Mouse (Mus musculus) yolk sac, embryonic 10.5 days (tissue): ENCODE results near the gene Jmy.
"Not testable (repeated sequence)": the region's sequence is repeated elsewhere in the genome, so short reads cannot be mapped to it uniquely, and the experiment has no call there.

Experiments used
- DNase-seq: peaks from one replicate; pipeline ENCODE4 v3.0.0-alpha.2; 2017; ENCODE audit warnings: low spot score

Gene Jmy

DNA sequence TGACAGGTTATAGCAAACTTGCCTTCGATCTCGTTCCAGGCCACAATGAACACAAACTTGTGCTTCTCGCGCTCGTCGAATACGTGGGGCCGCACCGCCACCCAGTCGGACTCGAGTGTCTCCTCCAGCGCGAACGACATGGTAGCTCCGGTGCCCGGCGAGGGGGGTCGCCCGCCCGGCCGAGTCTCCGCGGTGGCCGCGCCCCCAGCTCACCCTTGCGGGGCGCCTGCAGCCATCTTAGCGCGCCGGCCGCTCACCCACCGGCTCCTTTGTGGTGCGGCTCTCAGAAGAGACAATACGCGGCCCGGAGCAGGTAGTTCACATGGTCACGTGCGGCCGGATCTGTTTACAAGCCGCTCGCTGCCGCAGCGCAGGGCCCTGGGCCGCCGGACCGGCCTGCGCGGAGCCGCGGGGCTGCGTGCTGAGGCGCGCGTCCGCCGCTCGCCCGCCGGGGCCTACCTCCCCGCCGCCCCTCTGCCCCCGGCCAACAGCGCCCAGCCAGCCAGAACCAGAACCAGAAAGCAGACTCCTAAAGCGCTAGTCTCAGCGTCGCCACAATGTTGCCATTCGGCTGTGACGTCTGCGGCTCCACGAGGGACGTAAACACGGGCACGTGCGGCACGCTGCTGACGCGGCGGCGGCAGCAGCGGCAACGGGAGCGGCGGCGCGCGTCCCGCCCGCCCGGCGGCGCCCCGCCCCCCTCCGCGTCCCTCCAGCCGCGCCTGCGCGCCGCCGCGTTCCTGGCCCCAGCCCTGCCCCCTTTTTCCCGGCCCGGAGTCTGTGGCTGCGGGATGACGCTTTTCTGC lies at the start of gene Jmy:
Gene Jmy, minus strand, starts transcription at position 642 of the 806 bp plus-strand sequence.
- peak; percentile 87 for DNase-seq

DNA sequence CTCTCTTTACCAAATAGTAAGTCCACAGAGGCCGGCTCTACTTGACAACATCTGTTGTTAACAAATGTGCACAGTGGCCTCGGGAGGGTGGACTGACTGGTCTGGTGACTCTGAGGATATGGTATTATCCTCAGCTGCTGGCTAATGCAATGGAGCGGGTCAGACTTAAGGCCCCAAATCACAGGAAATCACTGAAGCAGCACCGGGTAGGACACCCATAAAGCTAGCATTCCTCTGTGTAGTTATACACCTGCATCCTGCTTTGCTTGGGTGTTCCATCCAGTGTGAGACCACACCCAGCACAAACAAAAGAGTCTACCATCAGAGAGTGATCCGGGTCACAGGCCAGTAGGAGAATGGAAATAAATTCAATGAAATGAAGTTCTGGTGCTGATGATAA lies 48.0 kb upstream of the Jmy start:
- DNase-seq = no peak

DNA sequence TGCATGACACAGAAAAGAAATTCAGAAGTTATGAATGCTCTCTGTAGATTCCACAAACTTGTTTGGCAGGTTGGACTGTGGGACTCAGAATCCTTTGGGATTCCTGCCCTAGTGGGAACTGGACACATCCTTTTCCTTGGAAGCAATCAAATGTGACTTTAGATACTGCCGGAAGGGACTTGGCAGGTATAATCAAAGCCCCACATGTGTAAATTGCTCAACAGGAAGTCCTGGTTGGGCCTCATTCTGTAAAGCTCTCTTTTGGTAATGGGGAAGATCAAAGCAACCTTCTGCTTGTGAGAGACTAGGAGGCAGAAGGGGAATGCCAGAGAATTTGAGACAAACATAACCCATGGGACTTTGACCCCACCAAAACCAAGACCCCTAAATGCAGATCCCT lies 46.4 kb upstream of the Jmy start:
- no peak for DNase-seq

DNA sequence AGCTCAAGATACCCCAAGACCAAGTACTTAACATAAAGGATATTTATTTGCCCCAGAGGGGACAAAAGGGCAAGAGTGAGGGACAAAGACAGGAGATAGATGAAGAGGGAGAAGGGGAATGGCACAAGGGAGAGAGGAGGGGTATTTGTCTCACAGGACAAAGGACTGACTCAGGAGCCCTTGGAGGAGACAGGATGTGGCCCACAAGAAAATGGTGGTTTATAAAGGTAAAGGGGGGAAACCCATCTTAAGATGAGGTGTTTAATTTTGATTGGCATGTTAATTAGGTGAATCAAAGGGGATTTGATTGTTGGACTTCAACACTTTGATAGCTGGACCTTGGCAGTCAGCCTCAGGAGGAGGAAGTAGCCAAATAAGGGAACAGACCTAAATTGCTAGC lies 44.7 kb upstream of the Jmy start:
- no peak for DNase-seq

DNA sequence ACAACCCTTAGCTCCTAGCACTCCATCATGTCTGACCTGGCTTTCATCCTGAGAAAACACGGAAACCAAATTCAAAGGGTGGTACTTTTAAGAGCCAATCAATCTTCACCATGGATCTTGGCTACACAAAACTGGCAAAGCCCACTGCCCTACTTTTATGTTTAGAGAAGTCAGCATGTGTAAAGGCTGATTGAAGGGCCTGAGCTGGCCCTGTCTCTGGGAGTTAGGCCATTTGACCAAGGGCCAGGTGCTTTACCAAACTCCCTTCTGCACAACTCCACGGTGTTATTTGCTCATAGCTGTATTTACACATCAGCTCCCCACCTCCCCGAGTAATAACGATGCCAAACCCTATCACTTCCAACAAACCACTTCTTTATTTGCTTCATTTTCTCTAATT lies 39.7 kb upstream of the Jmy start:
- no peak for DNase-seq

DNA sequence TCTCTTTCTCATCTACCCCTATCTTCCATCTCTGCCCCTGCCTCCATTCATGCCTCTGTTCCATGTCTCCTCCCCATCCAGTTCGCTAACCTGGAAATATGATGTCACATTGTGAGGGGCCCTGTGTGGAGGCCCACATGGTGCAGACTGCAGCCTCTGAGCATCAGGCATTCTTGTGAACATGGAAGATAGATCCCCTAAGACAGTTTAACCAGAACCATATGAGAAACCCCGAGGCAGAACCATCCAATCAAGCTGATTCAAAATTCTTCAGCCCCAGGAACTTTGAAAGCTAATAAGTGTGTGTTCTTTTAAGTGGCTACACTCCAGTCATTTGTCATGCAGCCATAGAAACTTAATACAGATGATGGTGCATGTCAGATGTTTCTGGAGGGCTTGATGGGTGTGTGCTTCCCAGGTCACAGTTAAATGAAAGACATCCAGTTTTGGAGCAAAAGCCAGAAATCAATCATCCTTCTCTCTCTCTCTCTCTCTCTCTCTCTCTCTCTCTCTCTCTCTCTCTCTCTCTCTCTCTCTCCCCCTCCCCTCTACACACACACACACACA lies 19.2 kb upstream of the Jmy start:
- DNase-seq = no peak

DNA sequence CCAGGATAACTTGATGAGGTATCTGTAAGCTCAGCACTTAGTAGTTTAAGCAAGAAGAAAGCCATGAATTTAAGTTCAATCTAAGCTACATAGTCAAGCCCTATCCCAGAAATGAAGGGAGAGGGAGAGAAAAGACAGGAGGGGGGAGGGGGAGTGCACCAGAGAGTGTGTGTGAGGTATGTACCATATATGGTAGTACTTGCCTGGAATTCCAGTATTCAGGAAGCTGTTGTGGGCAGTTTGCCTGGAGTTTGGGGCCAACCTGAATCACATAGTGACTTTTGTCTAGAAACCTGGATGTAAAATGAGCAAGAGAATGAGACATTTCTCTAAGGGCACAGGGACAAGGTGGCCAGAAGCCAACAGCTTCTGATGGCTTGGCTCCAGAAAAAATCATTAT lies 17.6 kb upstream of the Jmy start:
- DNase-seq = no peak

DNA sequence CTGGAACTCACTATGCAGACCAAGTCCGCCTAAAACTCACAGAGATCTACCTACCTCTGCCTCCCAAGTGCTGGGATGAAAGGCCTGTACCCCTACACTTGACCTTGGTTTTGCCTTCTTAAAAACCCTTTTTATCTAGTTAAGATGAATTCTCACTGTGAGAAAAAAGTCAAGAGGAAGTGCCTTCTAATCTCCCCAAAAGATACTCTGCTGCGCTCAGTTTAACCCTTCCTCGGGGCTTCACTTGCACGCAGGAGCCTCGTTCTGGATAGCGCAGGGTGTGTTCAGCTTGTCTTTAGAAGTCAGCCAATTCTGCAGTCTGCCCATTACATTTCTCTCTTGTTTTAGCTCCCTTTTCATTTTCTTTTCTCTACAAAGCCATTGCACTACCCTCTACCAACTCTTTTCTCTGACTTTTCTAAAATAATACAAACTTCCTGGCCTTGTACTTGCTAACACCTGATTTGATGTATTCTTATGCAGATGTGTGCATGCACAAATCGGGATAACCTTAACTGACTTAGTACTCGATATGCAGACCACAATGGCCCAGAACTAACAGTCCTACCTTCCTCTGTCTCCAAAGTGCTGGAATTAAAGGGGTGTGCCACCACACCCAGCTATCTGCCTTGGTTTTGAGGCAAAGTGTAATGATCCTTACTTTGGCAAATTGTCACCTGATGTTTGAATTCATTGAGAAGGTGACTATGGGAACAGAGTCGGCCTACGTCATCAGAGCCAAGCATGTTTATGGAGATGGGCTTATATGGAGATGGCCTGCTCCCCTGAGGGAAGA lies 14.6 kb upstream of the Jmy start:
- DNase-seq = no peak

DNA sequence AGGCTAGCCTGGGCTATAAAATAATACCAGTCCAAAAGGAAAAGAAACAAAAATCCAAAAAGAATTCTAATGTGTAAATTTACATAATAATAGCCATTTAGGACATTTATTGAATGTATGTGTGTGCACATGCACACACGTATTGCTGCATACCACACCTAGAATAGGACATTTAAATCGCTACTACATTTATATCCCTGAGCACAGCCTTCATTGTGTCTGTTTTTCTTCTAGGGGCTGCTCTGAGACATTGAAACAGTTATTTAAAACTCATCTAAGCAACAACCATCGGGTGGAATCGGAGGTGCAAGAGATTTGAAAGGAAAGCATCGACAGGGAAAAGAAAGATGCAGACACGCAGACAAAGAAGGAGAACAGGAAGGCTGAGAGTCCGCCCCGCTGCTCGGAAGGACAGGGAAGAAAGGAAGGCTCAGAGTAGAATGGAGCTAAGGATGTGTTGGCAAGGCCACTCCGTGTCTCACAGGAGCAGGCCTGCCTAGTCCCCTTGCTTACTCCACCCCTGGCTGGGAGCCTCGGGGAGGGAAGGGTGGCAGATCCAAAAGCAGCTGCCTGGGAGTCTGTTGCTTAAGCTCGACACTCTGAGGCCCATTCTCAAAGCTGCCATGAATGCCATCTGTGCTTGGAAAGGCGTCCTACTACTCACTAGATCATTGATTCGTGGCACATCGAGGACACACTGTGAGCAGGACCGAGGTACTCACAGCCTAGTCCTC lies 11.0 kb upstream of the Jmy start:
- DNase-seq = no peak

DNA sequence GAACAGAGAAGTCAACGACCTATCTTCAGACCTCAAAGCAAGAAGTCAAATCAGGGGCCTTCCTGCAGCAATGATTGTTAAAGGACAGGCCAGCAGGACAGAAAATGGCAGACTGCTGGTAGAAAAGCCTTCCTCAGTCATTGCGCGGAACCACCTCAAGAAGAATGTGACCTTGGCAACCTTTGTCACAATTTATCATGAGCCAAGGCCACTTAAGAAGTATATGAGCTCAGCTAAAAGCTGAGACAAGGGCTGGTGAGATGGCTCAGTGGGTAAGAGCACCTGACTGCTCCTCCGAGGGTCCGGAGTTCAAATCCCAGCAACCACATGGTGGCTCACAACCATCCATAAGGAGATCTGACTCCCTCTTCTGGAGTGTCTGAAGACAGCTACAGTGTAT lies 7.3 kb upstream of the Jmy start:
- not testable (repeated sequence) for DNase-seq

DNA sequence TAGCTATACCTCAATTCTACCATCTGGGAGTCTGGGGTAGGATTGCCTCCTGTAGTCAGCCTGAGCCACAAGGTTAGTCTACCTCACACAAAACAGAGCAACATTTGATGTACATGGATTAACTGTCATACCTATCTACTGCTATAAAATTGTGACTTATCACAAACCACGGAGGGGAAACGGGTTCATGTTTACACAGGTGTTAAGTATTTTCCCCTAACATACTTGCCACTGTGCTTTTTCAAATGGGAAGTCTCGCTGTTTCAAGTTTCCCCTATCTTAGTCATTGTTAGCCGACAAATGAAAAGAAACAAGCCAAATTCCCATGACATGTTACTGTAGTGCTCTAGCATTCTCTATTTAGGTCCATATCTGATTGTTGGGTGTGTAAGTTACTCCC lies 2.1 kb upstream of the Jmy start:
- no peak for DNase-seq

DNA sequence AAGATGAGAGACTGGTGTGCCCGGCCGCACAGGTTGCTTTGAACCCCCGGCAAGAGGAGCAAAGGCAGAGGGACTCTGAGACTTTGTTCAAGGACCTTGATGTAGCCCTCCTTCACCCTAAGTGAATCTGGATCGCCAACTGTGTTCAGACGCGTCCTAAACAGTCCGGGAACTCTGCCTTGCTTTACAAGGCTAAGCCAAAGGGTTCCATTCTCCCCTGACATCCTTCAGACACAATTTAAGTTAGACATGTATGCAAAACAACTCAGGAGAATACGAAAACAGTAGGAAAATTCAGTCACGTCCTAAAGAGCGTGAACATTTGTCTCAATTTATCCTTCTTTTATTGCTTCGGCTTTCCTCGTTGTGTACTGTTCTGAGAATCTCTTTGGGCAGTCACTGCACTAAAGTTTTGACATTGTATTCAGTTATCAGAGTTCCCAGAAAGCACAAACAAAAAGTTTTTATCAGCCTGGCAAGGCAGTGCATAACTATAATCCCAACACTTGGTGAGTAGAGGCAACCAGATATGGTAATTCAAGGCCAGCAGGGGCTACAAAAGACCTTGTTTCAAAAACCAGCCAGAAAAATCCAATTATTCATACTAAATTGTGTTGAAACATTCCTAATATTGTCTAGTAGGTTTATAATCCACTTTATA lies 495 bp upstream of the Jmy start:
- no peak for DNase-seq

DNA sequence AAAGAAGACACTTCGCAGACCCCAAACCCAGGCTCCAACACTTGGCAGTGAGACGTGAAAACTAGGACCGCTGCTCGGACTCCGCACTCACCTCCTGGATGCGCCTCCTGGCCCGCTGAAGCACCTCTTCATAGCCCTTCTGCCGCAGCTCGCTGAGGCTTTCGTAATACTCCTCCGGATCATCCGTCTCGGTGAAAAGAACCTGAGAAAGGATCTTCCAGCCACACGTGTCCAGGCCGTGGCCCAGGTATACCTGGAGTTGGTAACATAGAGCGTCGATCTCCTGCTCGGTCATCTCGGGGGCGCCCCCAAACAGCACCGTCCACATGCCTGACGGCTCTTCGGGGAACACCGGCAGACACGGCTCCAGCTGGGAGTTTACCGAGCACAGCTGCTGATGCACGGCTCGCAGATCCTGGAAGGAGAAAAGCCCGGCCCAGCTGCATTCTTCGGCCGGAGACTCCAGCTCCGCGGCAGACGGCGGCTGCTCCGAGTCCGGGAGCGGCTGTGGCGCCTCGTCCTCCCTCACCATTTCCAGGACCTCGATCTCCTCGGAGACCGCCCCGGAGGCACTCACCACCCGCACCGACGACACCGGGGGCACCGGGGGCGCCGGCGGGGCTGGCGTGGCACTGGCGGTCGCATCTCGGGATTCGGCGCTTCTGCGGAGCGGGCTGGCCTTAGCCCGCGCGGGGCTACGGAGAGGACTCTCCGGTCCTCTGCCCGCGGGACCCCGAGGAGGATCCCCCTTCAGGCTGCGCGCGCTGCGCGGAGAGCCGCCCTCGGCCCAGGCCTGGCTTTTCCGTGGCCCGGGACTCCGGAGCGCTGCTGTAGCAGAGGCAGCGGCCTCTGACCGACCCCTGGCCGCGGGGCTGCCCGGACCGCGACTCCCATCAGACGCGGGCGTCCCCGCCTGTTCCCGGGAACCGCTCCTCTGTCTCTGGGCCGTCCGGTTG lies 1.1 kb downstream of the Jmy start:
- DNase-seq = peak; percentile 43

DNA sequence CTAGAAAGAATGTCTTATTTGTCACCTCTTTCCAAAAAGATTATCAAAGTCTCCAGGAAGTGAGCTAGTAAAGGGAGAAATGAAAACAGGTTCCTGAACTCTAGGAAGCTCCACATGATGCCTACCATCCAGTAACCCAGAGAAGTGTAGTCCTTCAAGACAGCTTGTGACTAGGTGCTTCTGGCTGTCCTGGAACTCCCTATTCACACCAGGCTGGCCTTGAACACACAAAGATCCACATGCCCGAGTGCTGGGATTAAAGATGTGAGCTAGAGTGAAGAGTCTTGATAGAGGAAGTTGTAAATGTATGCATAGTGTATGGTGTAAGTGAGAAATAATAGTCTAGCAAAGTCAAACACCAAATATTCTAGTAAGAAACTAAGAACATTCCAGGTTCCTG lies 2.6 kb downstream of the Jmy start:
- DNase-seq = no peak

DNA sequence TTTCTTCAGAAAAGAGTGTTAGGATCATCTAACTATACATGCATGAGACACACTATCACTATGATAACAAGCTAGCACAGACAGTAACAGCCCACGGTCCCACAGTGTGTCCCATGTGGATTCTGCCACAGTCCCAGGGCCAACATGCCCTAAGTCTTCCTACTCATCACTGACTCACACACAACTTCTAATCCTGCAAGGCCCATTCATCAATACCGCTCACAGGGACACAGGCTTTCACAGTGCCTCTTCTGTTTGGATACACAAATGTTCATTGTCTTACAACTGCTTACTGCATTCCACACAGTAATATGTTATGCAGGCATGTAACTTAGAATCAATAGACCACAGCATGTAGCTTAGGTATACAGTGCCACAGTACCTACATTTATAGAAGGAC lies 11.1 kb downstream of the Jmy start:
- DNase-seq = no peak

DNA sequence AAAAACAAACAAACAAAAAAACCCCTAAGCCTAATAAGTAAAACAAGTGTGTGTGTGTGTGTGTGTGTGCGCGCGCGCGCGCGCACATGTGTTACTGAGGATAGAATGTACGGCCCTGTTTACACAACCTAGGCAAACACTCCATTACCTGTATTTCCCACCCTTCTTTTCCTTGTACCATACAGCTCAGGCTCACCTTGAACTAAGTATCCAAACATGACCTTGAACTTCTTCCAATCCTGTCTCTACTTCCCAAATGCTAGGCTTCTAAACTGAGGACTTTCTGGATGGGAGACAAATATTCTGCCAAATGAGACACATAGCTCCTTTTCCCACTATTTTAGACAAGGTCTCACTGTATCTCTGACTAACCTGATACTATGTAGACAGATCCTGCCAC lies 11.9 kb downstream of the Jmy start:
- DNase-seq = no peak

DNA sequence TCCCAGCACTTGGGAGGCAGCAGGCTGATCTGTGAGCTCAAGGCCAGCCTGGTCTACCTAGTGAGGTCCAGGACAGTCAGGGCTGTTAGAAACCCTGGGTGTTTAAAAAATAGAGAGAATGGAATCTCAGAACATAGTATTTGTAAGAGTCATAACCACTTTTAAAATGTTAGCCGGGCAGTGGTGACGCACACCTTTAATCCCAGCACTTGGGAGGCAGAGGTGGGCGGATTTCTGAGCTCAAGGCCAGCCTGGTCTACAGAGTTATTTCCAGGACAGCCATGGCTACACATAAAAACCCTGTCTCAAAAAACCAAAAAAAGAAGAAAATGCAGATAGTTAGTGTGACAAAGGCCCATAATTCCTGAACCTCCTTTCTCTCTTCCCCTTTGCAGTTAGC lies 15.3 kb downstream of the Jmy start:
- DNase-seq = no peak

DNA sequence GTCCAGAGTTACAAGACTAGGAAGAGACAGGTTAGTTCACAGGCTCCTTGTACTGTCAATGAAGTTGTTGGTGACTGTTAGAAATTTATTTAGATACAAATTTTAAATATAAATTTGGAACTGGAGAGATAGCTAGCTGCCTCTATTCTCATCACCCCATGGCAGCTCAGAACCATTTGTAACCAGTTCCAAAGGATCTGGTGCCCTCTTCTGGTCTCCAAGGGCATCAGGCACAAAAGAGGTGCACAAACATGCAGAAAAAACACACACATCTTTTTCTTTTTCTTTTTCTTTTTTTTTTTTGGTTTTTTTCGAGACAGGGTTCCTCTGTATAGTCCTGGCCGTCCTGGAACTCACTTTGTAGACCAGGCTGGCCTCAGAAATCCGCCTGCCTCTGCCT lies 18.5 kb downstream of the Jmy start:
- DNase-seq = no peak

DNA sequence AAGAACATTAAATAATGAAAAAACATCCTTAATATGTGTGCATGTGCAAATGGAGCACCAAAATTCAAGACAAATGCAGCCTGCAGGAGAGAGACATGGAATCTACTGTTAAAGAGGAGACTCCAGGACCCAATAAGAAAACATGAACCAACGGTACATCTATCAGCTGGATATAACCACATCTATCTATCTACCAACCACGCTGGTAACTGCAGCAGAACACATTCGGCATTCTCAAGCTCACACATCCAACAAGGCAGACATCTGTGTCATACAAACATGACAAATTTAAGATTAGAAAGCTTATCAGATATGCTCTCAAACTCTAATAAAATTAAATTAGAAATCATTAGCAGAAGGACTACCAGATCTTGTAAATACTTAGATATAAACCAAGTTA lies 21.3 kb downstream of the Jmy start:
- DNase-seq = no peak

DNA sequence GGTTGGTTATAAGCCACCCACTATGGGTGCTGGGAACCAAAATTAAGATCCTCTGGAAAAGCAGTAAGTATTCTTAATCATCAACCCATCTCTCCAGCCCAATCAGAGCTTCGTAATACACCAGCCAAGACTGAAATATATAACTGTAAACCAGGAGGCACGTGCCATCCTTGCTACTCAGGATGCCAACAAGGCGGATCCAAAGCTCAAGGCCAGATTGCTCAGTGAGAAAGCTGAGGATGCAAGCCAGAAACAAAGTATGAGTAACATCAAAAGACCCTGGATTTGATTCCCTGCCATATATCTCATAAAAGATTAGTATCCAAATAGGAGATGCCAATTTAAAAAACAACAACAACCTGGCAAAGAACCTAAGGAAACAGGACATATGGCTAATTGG lies 31.3 kb downstream of the Jmy start:
- DNase-seq = no peak

DNA sequence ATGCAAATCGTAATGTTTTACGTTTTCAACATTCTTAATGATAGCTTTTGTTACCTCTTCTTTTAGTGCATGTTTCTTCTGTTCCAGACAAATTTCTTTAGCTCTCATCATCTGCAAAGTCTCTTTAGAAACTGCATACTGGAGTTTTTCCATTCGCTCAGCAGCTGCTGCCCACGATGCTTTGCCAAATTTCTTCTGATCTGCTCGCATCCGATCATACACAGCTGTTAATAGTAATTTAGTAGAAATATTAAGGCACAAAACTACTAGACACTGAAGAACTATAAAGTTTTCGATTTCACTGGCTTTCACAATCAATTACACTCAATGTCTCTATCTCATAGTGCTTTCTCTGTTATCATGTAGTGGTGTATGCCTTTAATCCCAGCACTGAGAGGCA lies 40.0 kb downstream of the Jmy start:
- DNase-seq = no peak
